Mouse (Mus musculus) fat pad, adult 2 months (tissue): ENCODE measurements around the gene Atp1a2.

Experiments used
- DNase-seq: peaks from one replicate; pipeline ENCODE4 v3.0.0-alpha.2; 2011; ENCODE audit warnings: low read depth, low spot score; ENCODE audit errors: extremely low read depth

Atp1a2 gene

GRCm38 (mm10) chr1:172297611-172298537 is at the start of gene Atp1a2:
Gene Atp1a2 (minus strand): TSS chr1:172298064.
- no peak for DNase-seq

- no peak for DNase-seq
Measured at GRCm38 (mm10) chr1:172347382-172347781, 49.5 kb upstream of the Atp1a2 start.

GRCm38 (mm10) chr1:172346707-172347106 is 48.8 kb upstream of the Atp1a2 start:
- DNase-seq = no peak

GRCm38 (mm10) chr1:172344820-172345219 is 47.0 kb upstream of the Atp1a2 start:
- DNase-seq = no peak

- no peak for DNase-seq
Measured at GRCm38 (mm10) chr1:172343914-172344313, 46.0 kb upstream of the Atp1a2 start.

- no peak for DNase-seq
Measured at GRCm38 (mm10) chr1:172342729-172343128, 44.9 kb upstream of the Atp1a2 start.

GRCm38 (mm10) chr1:172341386-172341785 is 43.5 kb upstream of the Atp1a2 start:
- no peak for DNase-seq

- DNase-seq = no peak
Measured at GRCm38 (mm10) chr1:172340729-172341321, 43.0 kb upstream of the Atp1a2 start, which contains the start of gene Kcnj10. Gene Kcnj10 (plus strand): TSS chr1:172341210.

GRCm38 (mm10) chr1:172337411-172338185 is 39.7 kb upstream of the Atp1a2 start:
- no peak for DNase-seq

GRCm38 (mm10) chr1:172335804-172336203 is 37.9 kb upstream of the Atp1a2 start:
- no peak for DNase-seq

- no peak for DNase-seq
Measured at GRCm38 (mm10) chr1:172333512-172333911, 35.6 kb upstream of the Atp1a2 start.

GRCm38 (mm10) chr1:172332925-172333324 is 35.1 kb upstream of the Atp1a2 start:
- no peak for DNase-seq

- DNase-seq = no peak
Measured at GRCm38 (mm10) chr1:172331422-172331947, 33.6 kb upstream of the Atp1a2 start.

GRCm38 (mm10) chr1:172329616-172330015 is 31.8 kb upstream of the Atp1a2 start:
- DNase-seq = no peak

- no peak for DNase-seq
Measured at GRCm38 (mm10) chr1:172329131-172329530, 31.3 kb upstream of the Atp1a2 start, which contains the start of gene Kcnj9. Gene Kcnj9 (minus strand): TSS chr1:172329318.

- no peak for DNase-seq
Measured at GRCm38 (mm10) chr1:172328461-172328860, 30.6 kb upstream of the Atp1a2 start.

GRCm38 (mm10) chr1:172328041-172328440 is 30.2 kb upstream of the Atp1a2 start:
- DNase-seq = no peak

- no peak for DNase-seq
Measured at GRCm38 (mm10) chr1:172327206-172328001, 29.5 kb upstream of the Atp1a2 start.

- no peak for DNase-seq
Measured at GRCm38 (mm10) chr1:172326684-172327083, 28.8 kb upstream of the Atp1a2 start.
